Comparison of ENCODE assay signal across 23 mouse cellular contexts in genomic region chr6:142914676-142915075, GRCm38 (mm10). TPM values are rescaled to one million over a fixed set of nuclear protein-coding genes. Genes with fewer than 3 reads are reported as not detected.
DNase-seq lines count a peak whose midpoint lies in the region; ATAC-seq lines count a peak whose summit lies in the region.
"Had no signal": no experiment of that assay in that cellular context is flagged by ENCODE, and none has a peak within 500 bp of the region (broad histone marks: within the 10 kb centered on the region; RNA-seq: fewer than 3 reads in every experiment).

No protein-coding gene starts in this region.

- intact Hi-C loops in gastrocnemius, postnatal 14 days (cut with DNase I; ENCODE audit: low total_unique reads), result no loop called here

- peaks cover 22% of the 10 kb centered on the region for H3K4me1 ChIP-seq in neural tube, embryonic 12.5 days
- H3K4me1 ChIP-seq in forebrain, embryonic 11.5 days (replicated peaks; ENCODE audit: control insufficient read depth, insufficient read depth, low read length), result 0 out of 2 replicates have a peak, but pooled peaks cover 2% of the 10 kb centered on the region
- H3K4me1 ChIP-seq: embryonic facial prominence, embryonic 15.5 days; forebrain, embryonic 10.5 days; intestine, embryonic 15.5 days had no signal

- DNase-seq in CD4-positive, CD25-positive, alpha-beta regulatory T cell, adult 2 months (ENCODE audit: low read depth, low spot score), result peak; percentile 36
- DNase-seq in neural tube, embryonic 10.5 days (ENCODE audit: extremely low spot score, low spot score), result no peak
- peak; percentile 37 to 54 for DNase-seq in thymus, postnatal 36 days
- DNase-seq in gastrocnemius, postnatal 14 days, result no peak
- DNase-seq in forebrain, embryonic 11.5 days (ENCODE audit: low spot score), result no peak
- DNase-seq: adrenal gland, adult 2 months; adrenal gland, postnatal 25 days; cerebellum, adult 8-10 months; cerebellum, postnatal 14 days; heart, postnatal 36 days had no signal

- H3K36me3 ChIP-seq in neural tube, embryonic 12.5 days, result peaks cover 15% of the 10 kb centered on the region; the same call in 1 of the 2 replicates
- H3K36me3 ChIP-seq in forebrain, embryonic 11.5 days (ENCODE audit: control insufficient read depth, insufficient read depth, low read length), result no peaks in the 10 kb centered on the region
- H3K36me3 ChIP-seq: embryonic facial prominence, embryonic 15.5 days; heart, embryonic 13.5 days; intestine, embryonic 15.5 days had no signal

- H3K27ac ChIP-seq in neural tube, embryonic 12.5 days, result no peak overlapping the region
- no peak overlapping the region for H3K27ac ChIP-seq in forebrain, embryonic 11.5 days (ENCODE audit: low read depth, low read length)
- H3K27ac ChIP-seq: embryonic facial prominence, embryonic 15.5 days; forebrain, embryonic 10.5 days; heart, embryonic 13.5 days; hindbrain, embryonic 13.5 days; hindbrain, postnatal 0 days; intestine, embryonic 15.5 days had no signal

- H3K9ac ChIP-seq in neural tube, embryonic 12.5 days, result no peak overlapping the region
- H3K9ac ChIP-seq in forebrain, embryonic 11.5 days (ENCODE audit: low read length), result no peak overlapping the region
- H3K9ac ChIP-seq: embryonic facial prominence, embryonic 15.5 days; heart, embryonic 13.5 days; hindbrain, embryonic 13.5 days; intestine, embryonic 15.5 days had no signal

- H3K27me3 ChIP-seq in neural tube, embryonic 12.5 days (replicated peaks), result no peaks in the 10 kb centered on the region
- no peaks in the 10 kb centered on the region for H3K27me3 ChIP-seq in forebrain, embryonic 11.5 days (ENCODE audit: control insufficient read depth, insufficient read depth, low read length)
- H3K27me3 ChIP-seq: CH12.LX; embryonic facial prominence, embryonic 15.5 days; heart, embryonic 13.5 days; hindbrain, embryonic 13.5 days; intestine, embryonic 15.5 days; Patski had no signal

- H3K4me2 ChIP-seq in neural tube, embryonic 12.5 days (replicated peaks), result no peak overlapping the region
- no peak overlapping the region for H3K4me2 ChIP-seq in forebrain, embryonic 11.5 days (ENCODE audit: low read depth, low read length, severe bottlenecking)
- H3K4me2 ChIP-seq: embryonic facial prominence, embryonic 15.5 days; heart, embryonic 13.5 days; hindbrain, embryonic 13.5 days; intestine, embryonic 15.5 days had no signal

- no peak overlapping the region for H3K4me3 ChIP-seq in neural tube, embryonic 12.5 days
- H3K4me3 ChIP-seq in forebrain, embryonic 11.5 days (ENCODE audit: low read depth, low read length), result no peak overlapping the region
- H3K4me3 ChIP-seq: embryonic facial prominence, embryonic 15.5 days; erythroblast, embryonic 14.5 days; forebrain, embryonic 10.5 days; heart, embryonic 13.5 days; hindbrain, embryonic 13.5 days; intestine, embryonic 15.5 days had no signal

- ATAC-seq in CD4-positive, CD25-positive, alpha-beta regulatory T cell, adult 4 months, result no peak
- ATAC-seq in neural tube, embryonic 12.5 days (ENCODE audit: low FRiP score, low read depth), result 0 out of 2 replicates have a peak, but pooled peaks have one; percentile 33
- ATAC-seq in megakaryocyte progenitor cell, adult 5-6 weeks (replicated peaks; ENCODE audit: poor library complexity), result 0 out of 2 replicates have a peak, but pooled peaks have one; percentile 7
- no peak for ATAC-seq in forebrain, embryonic 11.5 days (replicated peaks; ENCODE audit: low FRiP score)
- ATAC-seq: forebrain, embryonic 16.5 days; hindbrain, postnatal 0 days; intestine, embryonic 15.5 days; Patski had no signal

- H3K9me3 ChIP-seq in neural tube, embryonic 12.5 days, result no peaks in the 10 kb centered on the region
- no peaks in the 10 kb centered on the region for H3K9me3 ChIP-seq in forebrain, embryonic 11.5 days (ENCODE audit: control insufficient read depth, low read length)
- H3K9me3 ChIP-seq: embryonic facial prominence, embryonic 15.5 days; heart, embryonic 13.5 days; hindbrain, embryonic 13.5 days; intestine, embryonic 15.5 days had no signal

- WGBS in neural tube, embryonic 12.5 days, result 82% methylated on average over 10 of the region's 10 CpGs
- WGBS in forebrain, embryonic 11.5 days, result 93% methylated on average over 10 of the region's 10 CpGs

RNA-seq across cellular contexts. Expression of gene St8sia1, which starts 49.6 kb away (rescaled TPM):
- polyA plus RNA-seq in CD4-positive, CD25-positive, alpha-beta regulatory T cell, adult 4 months (2017; shearing (Covaris generic)), result 10 to 100 TPM; 11.2 to 12.4 TPM
- polyA plus RNA-seq in neural tube, embryonic 12.5 days (2016; fragmentation: Nextera tagmentation; extraction: Ambion mirVana), result 11.6 and 12.8 TPM in 2 replicates
- 0.07 TPM in 1 of 2 replicates, not detected in the other for total RNA-seq in megakaryocyte progenitor cell, adult 5-6 weeks (2015)
- total RNA-seq in megakaryocyte progenitor cell, adult 5-6 weeks (2017), result 0.14 TPM in 1 of 2 replicates, not detected in the other
- under 1 TPM; 0.16 to 0.42 TPM for total RNA-seq in gastrocnemius, postnatal 14 days (2021)
- polyA plus RNA-seq in forebrain, embryonic 11.5 days (2014; fragmentation: Nextera tagmentation; extraction: Ambion mirVana), result 2.4 and 3.1 TPM in 2 replicates
- polyA plus RNA-seq: erythroblast, embryonic 14.5 days had no signal

Comparison
In these comparisons a context has a peak if more than half of its experiments do, and no peak if none do; other contexts are left out.
1. DNase-seq: peak in CD4-positive, CD25-positive, alpha-beta regulatory T cell, adult 2 months (single experiment) and thymus, postnatal 36 days (2 of 2); none in neural tube, embryonic 10.5 days (single experiment), gastrocnemius, postnatal 14 days (single experiment) and forebrain, embryonic 11.5 days (single experiment).
2. ATAC-seq: peak in neural tube, embryonic 12.5 days (single experiment) and megakaryocyte progenitor cell, adult 5-6 weeks (single experiment); none in CD4-positive, CD25-positive, alpha-beta regulatory T cell, adult 4 months (single experiment) and forebrain, embryonic 11.5 days (single experiment).